In the genomic region with DNA sequence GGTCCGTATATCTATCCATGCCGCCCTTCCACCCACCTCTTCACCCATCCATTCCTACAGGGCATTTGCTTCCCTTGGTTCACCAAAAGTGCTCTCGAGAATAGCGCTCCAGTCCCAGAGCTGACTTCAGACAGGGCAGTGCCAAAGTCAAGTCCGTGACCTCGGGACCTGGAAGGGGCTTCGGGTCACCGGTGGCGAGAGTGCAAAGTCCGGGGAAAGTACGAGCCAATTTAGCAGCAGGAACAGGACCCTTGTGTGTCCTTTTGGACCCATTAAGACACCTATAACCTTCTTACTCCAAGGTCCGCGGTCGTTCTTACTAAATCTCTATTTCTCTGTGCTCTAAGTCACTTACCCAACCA, we compare ENCODE assay signal across 8 mouse cellular contexts. TPM values are rescaled to one million over a fixed set of nuclear protein-coding genes. Genes with fewer than 3 reads are reported as not detected.
DNase-seq lines count a peak whose midpoint lies in the region; ATAC-seq and TF ChIP-seq lines count a peak whose summit lies in the region.

No protein-coding gene starts in this region.

- no peaks in the 10 kb centered on the region for H3K79me2 ChIP-seq in heart, adult 2 months (replicated peaks; ENCODE audit: control insufficient read depth, insufficient read depth, low read length)

- H3K9me3 ChIP-seq in G1E (replicated peaks), result no peaks in the 10 kb centered on the region
- H3K9me3 ChIP-seq in hindbrain, embryonic 12.5 days (replicated peaks), result no peaks in the 10 kb centered on the region
- H3K9me3 ChIP-seq in liver, embryonic 11.5 days (ENCODE audit: control insufficient read depth, low read length), result no peaks in the 10 kb centered on the region

- H3K4me1 ChIP-seq in heart, adult 2 months (ENCODE audit: control insufficient read depth, insufficient read depth, low read length), result peaks cover 5% of the 10 kb centered on the region
- peaks cover 36% of the 10 kb centered on the region for H3K4me1 ChIP-seq in G1E (ENCODE audit: insufficient read depth, low read depth, low read length)
- peaks cover 38% of the 10 kb centered on the region for H3K4me1 ChIP-seq in hindbrain, embryonic 12.5 days
- peaks cover 12% of the 10 kb centered on the region for H3K4me1 ChIP-seq in liver, embryonic 11.5 days (replicated peaks; ENCODE audit: control insufficient read depth, insufficient read depth, low read length)

- peak; percentile 15 for ATAC-seq in G1E (ENCODE audit: extremely low read depth, insufficient number of reproducible peaks, low FRiP score, poor library complexity, severe bottlenecking)
- ATAC-seq in hindbrain, embryonic 12.5 days (ENCODE audit: low FRiP score), result no peak; the same call in 1 of the 2 replicates
- peak; percentile 9; the same call in 1 of the 2 replicates for ATAC-seq in liver, embryonic 11.5 days (replicated peaks; ENCODE audit: low FRiP score)

- 1% methylated on average over 14 of the region's 14 CpGs for WGBS in heart, adult 2 months
- 0% methylated on average over 14 of the region's 14 CpGs for WGBS in hindbrain, embryonic 12.5 days
- 0% methylated on average over 14 of the region's 14 CpGs for WGBS in liver, embryonic 11.5 days

- no peak for DNase-seq in heart, adult 2 months
- no peak for DNase-seq in heart, adult 9 months (ENCODE audit: low spot score in 2 of 2)
- no peak for DNase-seq in G1E (ENCODE audit: low spot score)
- no peak for DNase-seq in liver, embryonic 11.5 days (ENCODE audit: low spot score)
- DNase-seq in natural killer cell, adult 2 months (ENCODE audit: low spot score in 2 of 2), result no peak
- no peak for DNase-seq in adrenal gland, postnatal 25 days
- DNase-seq in cerebellum, adult 9-11 months, result no peak

- intact Hi-C loops in heart, adult 2 months (cut with DNase I), result loop anchor here (2.0 kb wide), 1 partner anchor 15 kb away; the partner anchor contains the start of gene Ilkap

- H3K9ac ChIP-seq in heart, adult 2 months (ENCODE audit: low read depth, low read length), result peak overlapping the region; percentile 75
- peak overlapping the region; percentile 64 for H3K9ac ChIP-seq in hindbrain, embryonic 12.5 days
- H3K9ac ChIP-seq in liver, embryonic 11.5 days (ENCODE audit: low read depth, low read length), result peak overlapping the region; percentile 60

- no peak for TF ChIP-seq CTCF in heart, adult 2 months (IDR thresholded peaks at IDR 0.05)
- TF ChIP-seq CTCF in G1E (IDR thresholded peaks at IDR 0.05; ENCODE audit: low read depth, low read length), result no peak

- peak overlapping the region; percentile 92 for H3K4me2 ChIP-seq in hindbrain, embryonic 12.5 days (replicated peaks)
- peak overlapping the region; percentile 99 for H3K4me2 ChIP-seq in liver, embryonic 11.5 days

- TF ChIP-seq POLR2A in heart, adult 2 months (IDR thresholded peaks at IDR 0.05; ENCODE audit: insufficient read depth, low read depth, low read length), result no peak

- no peaks in the 10 kb centered on the region for H3K36me3 ChIP-seq in heart, adult 2 months (ENCODE audit: control insufficient read depth, insufficient read depth, low read length)
- peaks cover 55% of the 10 kb centered on the region for H3K36me3 ChIP-seq in G1E (replicated peaks)
- H3K36me3 ChIP-seq in hindbrain, embryonic 12.5 days, result peaks cover 2% of the 10 kb centered on the region; the same call in 1 of the 2 replicates
- no peaks in the 10 kb centered on the region for H3K36me3 ChIP-seq in liver, embryonic 11.5 days (ENCODE audit: control insufficient read depth, insufficient read depth, low read length)

- H3K4me3 ChIP-seq in heart, adult 2 months, result peak overlapping the region; percentile 78
- peak overlapping the region; percentile 80 for H3K4me3 ChIP-seq in G1E (ENCODE audit: low read depth, low read length)
- H3K4me3 ChIP-seq in hindbrain, embryonic 12.5 days, result peak overlapping the region; percentile 80
- peak overlapping the region; percentile 79 for H3K4me3 ChIP-seq in liver, embryonic 11.5 days (ENCODE audit: low read depth, low read length)

- H3K27me3 ChIP-seq in heart, adult 2 months (ENCODE audit: control insufficient read depth, insufficient read depth, low read length), result no peaks in the 10 kb centered on the region
- H3K27me3 ChIP-seq in G1E (ENCODE audit: insufficient read depth, low read length), result no peaks in the 10 kb centered on the region
- no peaks in the 10 kb centered on the region for H3K27me3 ChIP-seq in hindbrain, embryonic 12.5 days
- no peaks in the 10 kb centered on the region for H3K27me3 ChIP-seq in liver, embryonic 11.5 days (replicated peaks; ENCODE audit: control insufficient read depth, insufficient read depth, low read length)

- H3K27ac ChIP-seq in heart, adult 2 months, result peak overlapping the region; percentile 89
- peak overlapping the region; percentile 97 for H3K27ac ChIP-seq in hindbrain, embryonic 12.5 days
- H3K27ac ChIP-seq in liver, embryonic 11.5 days (ENCODE audit: low read depth, low read length), result peak overlapping the region; percentile 59

- no peak for TF ChIP-seq EP300 in heart, adult 2 months (IDR thresholded peaks at IDR 0.05; ENCODE audit: insufficient read depth, low read depth, low read length)

RNA-seq across cellular contexts. Expression of gene Hes6, which starts 0.3 kb away (rescaled TPM):
- total RNA-seq in heart, adult 2 months (2021), result 10 to 100 TPM; 17.4 to 18.2 TPM
- polyA plus RNA-seq in heart, adult 2 months (2012; rRNA removed), result 23.6 and 25.8 TPM in 2 replicates
- 18.0 and 19.0 TPM in 2 replicates for total RNA-seq in G1E (2014; fragmentation: Nextera tagmentation)
- total RNA-seq in G1E (2017), result 42.2 and 55.1 TPM in 2 replicates
- 91.5 and 105 TPM in 2 replicates for polyA plus RNA-seq in G1E (2012)
- polyA plus RNA-seq in hindbrain, embryonic 12.5 days (2016; fragmentation: Nextera tagmentation; extraction: Ambion mirVana), result 274 and 304 TPM in 2 replicates
- 50.8 and 51.8 TPM in 2 replicates for polyA plus RNA-seq in liver, embryonic 11.5 days (2014; fragmentation: Nextera tagmentation; extraction: Ambion mirVana)
- total RNA-seq in adrenal gland, postnatal 25 days (2021), result 160 and 211 TPM in 2 replicates

RNA-seq across cellular contexts. Expression of gene Ilkap, which starts 14.9 kb away (rescaled TPM):
- total RNA-seq in heart, adult 2 months (2021), result 10 to 100 TPM; 47.3 to 49.0 TPM
- 36.6 and 43.6 TPM in 2 replicates for polyA plus RNA-seq in heart, adult 2 months (2012; rRNA removed)
- 76.8 and 86.5 TPM in 2 replicates for total RNA-seq in G1E (2014; fragmentation: Nextera tagmentation)
- total RNA-seq in G1E (2017), result 194 and 208 TPM in 2 replicates
- polyA plus RNA-seq in G1E (2012), result 86.6 and 104 TPM in 2 replicates
- polyA plus RNA-seq in hindbrain, embryonic 12.5 days (2016; fragmentation: Nextera tagmentation; extraction: Ambion mirVana), result 147 and 148 TPM in 2 replicates
- polyA plus RNA-seq in liver, embryonic 11.5 days (2014; fragmentation: Nextera tagmentation; extraction: Ambion mirVana), result 159 and 168 TPM in 2 replicates
- 108 and 115 TPM in 2 replicates for total RNA-seq in adrenal gland, postnatal 25 days (2021)

RNA-seq across cellular contexts. Expression of gene Per2, which starts 45.6 kb away (rescaled TPM):
- total RNA-seq in heart, adult 2 months (2021), result 10 to 100 TPM in 1 of 2 experiments, 1 to 10 TPM in 1; 3.8 to 13.8 TPM
- polyA plus RNA-seq in heart, adult 2 months (2012; rRNA removed), result 5.3 and 6.3 TPM in 2 replicates
- 13.0 and 15.4 TPM in 2 replicates for total RNA-seq in G1E (2014; fragmentation: Nextera tagmentation)
- total RNA-seq in G1E (2017), result 4.4 and 5.3 TPM in 2 replicates
- 14.2 and 17.5 TPM in 2 replicates for polyA plus RNA-seq in G1E (2012)
- 3.6 and 3.8 TPM in 2 replicates for polyA plus RNA-seq in hindbrain, embryonic 12.5 days (2016; fragmentation: Nextera tagmentation; extraction: Ambion mirVana)
- polyA plus RNA-seq in liver, embryonic 11.5 days (2014; fragmentation: Nextera tagmentation; extraction: Ambion mirVana), result 4.5 and 6.8 TPM in 2 replicates
- 37.4 and 37.5 TPM in 2 replicates for total RNA-seq in adrenal gland, postnatal 25 days (2021)

RNA-seq across cellular contexts. Expression of gene Erfe, which starts 47.3 kb away (rescaled TPM):
- under 1 TPM in 1 of 2 experiments, not detected in 1; 0.09 TPM for total RNA-seq in heart, adult 2 months (2021)
- polyA plus RNA-seq in heart, adult 2 months (2012; rRNA removed), result 0.29 TPM in 2 replicates
- total RNA-seq in G1E (2014; fragmentation: Nextera tagmentation) (1.2 and 2.1 TPM in 2 replicates), G1E (2017) (0.81 and 0.93 TPM in 2 replicates)
- polyA plus RNA-seq in G1E (2012), result 0.78 and 0.94 TPM in 2 replicates
- polyA plus RNA-seq in hindbrain, embryonic 12.5 days (2016; fragmentation: Nextera tagmentation; extraction: Ambion mirVana), result 0.49 and 0.90 TPM in 2 replicates
- polyA plus RNA-seq in liver, embryonic 11.5 days (2014; fragmentation: Nextera tagmentation; extraction: Ambion mirVana), result 3.1 and 4.1 TPM in 2 replicates
- total RNA-seq in adrenal gland, postnatal 25 days (2021), result 2.7 and 5.9 TPM in 2 replicates
